Mouse (Mus musculus): Measurements from ENCODE around the gene Mesp2.

- TF ChIP-seq CTCF (IDR thresholded peaks at IDR 0.05; ENCODE audit: control insufficient read depth, insufficient read depth, low read length) (peak; percentile 55), POLR2A (IDR thresholded peaks at IDR 0.05; ENCODE audit: borderline replicate concordance, control insufficient read depth, low read depth, low read length) (no peak)
Observed at GRCm38 (mm10) chr7:79799048-79799447, 11.5 kb upstream of the Mesp2 start.

Data from bone marrow, adult 2 months (tissue).